Mouse (Mus musculus): ENCODE measurements around the gene Rin3.

Rin3 gene

DNA sequence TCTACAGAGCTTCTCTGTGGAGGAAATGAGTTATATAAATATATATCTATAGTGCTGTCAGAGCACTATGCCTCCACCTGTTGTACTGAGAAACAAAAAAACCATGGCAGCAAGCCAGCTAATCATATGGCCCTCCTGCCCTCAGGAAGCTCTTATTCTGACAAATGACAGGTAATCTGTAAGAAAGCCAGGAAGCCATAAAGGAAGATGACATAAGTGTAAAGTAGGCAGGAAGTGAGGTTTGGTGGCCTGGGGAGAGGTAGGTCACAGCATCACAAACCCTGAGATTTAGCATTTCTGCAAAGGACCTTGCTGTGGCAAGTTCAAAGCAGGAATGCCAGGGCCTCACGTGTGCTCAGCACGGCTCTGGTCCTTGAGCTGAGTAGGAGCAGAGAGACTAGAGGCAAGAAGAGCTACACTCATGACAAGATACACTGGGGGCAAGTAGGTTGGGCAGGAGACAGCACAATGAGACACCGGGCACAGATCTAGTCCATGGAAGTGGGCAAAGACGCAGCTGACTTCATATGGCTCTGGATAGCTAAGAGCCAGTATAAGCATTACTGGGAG is 88.2 kb downstream of the Rin3 start:
- DNase-seq (ENCODE audit: low spot score): no peak

DNA sequence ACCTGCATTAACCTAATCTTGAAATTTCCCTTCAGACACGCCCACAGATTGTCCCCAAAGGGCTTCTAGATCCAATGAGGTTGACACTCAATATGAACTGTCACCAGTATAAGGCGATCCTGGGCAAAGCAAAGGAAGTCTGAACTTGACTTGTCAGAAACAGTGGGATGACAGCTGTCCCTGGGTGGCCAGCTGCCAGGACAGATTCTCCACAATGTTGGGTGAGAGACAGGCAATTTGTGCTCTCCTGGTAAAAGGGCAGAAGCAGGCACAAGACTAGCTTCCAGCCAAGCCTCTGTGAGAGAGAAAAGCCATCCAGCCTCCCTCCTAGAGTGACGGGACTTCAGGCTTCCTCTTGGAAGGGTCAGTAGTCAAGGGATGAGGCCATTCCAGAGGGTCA is 89.5 kb downstream of the Rin3 start:
- DNase-seq (ENCODE audit: low spot score): no peak

DNA sequence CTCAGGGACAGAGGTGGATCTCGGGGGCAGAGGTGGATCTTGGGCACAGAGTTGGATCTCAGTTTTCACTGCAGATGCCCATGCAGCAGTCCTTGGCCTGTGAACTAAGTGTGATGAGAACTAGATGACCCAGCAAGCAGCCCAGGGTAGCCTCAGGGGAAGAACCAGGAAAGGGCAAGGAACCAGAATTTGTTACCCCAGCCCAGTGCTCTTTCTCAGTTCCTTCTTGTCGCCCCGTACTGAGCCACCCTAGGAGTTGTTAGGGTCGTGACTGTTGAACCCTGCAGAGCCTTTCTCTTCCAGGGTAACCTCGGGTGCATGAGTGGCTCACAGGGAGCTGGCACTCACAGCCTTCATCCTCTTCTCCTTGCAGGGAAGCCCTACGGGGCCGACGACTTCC is 99.3 kb downstream of the Rin3 start:
- DNase-seq (ENCODE audit: low spot score): no peak

DNA sequence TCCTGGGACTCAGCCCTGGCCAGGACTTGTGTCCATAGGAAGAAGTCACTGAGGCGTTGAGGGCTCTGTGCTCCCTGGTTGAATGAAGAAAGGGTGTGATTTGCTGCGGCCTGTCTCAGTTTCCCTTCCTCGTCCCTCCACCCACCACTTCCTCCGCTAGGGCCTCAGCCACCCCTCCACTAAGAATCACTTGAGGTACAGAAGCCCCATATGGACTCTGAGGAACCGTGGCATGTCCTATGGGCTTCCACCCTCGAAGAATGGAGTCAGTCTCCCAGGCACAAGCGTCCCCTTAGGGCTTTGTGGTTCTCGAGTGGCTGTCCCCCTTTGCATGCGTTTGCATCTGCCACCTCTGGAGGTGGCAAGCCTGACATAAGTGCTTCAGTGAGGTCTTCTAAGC is 100.4 kb downstream of the Rin3 start:
- DNase-seq (ENCODE audit: low spot score): no peak

DNA sequence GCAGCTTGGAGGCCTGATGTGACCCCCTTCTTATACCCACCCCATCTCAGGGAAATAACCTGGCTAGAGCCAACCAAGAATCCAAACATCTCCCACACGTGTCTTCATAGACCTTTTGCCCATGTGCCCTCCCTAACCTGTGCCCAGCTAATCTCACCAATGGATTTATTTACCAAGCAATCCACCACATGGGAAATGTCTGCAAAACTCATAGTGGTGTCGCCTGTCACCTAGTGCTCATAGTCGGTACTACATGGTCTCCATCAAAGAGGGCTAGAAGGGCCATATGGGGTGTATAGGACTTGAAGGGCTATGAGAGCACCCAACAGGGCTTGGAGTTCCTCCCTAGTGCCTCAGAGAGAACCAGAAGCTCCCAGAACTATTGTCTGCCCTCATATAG is 102.0 kb downstream of the Rin3 start:
- peak; percentile 67 for DNase-seq (ENCODE audit: low spot score)

DNA sequence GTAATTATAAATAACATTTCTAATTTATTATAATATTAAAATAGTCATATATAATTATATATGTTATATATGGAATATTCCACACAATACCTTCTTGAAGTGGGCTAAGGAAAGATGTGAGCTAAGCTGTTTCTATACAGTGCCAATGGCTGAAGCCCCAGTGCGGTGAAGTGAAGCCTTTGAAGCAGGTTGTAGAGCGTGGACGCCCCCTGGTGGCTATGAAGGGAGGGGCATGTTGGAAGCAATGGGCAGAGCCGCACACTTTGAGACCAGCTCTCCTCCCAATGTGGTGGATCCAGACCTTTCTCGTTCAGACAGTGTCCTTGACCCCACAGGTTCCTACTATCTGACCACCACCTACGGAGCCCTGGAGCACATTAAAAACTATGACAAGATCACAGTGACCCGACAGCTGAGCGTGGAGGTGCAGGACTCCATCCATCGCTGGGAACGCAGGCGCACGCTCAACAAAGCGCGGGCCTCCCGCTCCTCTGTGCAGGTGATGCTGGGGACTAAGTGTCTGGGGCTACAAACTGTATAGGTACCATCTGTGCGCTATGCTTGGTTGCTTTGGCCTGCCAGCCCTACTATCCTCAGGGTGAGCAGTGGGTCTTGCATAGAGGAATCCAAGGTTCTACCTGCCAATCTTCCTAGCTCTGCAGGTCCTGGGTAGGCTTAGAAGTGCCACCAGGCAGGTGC is 104.5 kb downstream of the Rin3 start:
- DNase-seq (ENCODE audit: low spot score): peak; percentile 92

DNA sequence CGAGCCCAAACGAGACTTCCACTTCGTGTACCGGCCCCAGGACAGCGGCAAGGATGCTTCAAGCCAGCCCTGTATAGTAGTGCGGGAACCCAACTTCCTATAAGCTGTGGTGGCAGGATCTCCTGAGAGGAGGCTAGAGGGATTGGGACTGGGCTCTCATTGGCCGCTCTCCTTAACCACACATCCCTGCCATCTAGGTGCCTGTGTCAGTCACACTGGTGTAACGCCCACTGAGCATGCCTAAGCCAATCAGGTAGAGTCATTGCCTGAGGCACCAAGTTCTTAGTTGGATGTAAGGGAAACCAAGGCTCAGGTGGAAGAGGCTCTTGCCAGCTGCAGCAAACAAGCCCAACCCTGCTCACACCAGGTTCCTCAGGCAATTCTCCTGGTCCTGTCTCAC is 107.2 kb downstream of the Rin3 start:
- DNase-seq (ENCODE audit: low spot score): no peak

DNA sequence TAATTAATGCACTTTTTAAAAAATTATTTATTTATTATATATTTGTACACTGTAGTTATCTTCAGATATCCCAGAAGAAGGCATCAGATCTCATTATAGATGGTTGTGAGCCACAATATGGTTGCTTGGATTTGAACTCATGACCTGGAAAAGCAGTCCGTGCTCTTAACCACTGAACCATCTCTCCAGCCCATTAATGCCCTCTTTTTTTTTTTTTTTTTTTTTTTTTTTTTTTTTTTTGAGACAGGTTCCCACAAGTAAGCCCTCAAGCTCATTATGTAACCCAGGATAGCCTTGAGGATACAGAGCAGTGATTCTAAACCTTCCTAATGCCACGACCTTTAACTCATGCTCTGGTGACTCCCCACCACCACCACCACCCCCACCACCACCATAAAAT is 108.3 kb downstream of the Rin3 start:
- DNase-seq (ENCODE audit: low spot score): no peak

DNA sequence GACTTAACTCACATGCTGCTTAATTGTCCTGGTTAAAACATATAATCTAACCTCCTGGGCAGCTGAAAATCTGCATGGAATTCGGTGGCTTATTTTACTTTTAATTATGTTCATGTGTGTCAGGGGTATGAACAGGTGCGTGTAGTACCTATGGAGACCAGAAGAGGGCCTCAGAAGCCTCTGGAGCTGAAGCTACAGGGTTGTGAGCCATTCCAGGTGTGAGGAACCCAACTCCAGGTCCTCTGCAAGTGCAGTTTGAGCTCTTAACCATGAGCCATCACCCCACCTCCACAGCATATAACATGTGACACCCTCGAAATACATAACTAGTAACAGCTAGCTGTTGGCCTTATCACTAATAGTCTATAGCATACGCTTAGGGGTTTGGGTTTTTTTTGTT is 109.1 kb downstream of the Rin3 start:
- peak; percentile 55 for DNase-seq (ENCODE audit: low spot score)

DNA sequence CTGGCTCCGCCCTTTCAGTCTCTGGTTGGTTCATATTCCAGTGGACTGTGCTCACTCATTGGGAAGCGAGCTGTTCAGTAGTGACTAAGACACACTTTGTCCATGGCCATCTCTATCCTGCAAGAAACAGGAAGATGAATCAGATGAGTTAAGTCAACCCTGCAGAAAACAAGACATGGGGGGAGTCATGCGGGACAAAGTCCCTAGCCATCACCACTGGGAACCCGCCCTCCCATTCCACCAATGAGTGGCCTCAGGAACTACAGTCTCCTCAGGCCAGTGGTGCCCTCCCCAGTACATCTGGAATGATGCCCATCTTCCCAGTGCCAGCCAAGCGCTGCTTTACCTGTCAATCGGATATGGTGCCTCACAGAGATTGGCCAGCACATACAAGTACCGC is 111.6 kb downstream of the Rin3 start:
- no peak for DNase-seq (ENCODE audit: low spot score)

DNA sequence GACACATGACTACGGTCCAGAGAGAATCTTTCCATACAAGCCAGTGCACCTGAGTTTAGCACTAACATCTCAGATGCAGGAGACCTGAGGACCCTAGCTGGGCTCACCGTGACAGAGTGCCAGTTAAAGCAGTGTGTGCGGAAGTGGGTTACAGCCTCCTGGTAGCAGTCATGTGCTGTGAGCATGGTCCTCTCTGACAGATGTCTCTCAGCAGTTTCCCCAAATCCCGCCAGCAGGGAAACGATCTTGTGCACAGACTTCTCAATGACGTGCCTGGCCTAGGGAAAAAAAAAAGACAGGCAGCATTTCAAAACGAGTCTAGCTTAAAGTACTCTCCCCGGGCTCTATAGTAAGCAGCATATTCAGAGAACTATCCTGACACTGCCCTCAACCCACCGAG is 112.7 kb downstream of the Rin3 start:
- DNase-seq (ENCODE audit: low spot score): no peak

DNA sequence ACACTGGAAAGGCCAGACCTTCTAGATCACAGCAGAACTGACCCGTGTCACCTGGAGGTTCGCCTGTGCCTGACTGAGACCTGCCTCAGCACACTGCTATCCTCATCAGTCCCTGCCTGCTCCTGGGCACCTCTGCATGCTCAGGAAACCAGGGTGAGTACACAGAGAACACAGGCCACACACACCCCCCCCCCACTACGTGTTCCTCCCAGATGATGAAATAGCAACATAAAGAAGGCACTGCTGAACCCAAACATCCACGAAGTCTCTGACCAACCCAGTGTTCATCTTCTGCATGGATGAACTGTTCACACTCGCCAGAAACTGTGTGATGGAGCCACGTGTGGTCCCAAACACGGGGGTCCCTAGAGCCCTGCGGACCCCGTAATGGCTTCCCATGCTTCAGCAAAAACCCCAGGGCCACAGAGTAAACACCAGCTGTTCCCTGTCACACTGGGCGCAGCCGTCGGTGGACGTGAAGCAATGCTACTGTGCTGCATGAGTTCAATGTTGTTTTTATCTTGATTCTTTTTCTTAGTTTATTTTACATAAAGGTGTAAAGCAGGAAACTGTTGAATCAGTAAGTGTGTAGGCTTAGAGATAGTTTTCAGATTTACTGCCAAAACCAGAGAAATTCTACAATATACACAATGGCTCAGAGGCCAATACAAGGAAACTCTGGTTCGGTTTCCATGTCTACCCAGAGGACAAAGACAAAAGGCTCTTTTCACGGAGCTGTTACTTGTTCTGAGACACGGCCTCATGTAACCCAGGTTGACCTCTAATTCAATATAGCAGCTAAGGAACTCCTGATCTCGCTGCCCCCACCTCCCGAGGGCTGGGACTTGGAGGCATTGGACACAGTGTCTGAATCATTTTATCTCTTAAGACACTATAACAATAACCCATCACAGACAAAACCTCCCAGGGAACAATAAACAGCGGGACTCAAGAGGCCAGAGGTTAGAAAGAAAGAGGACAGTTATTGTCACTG is 113.4 kb downstream of the Rin3 start:
- DNase-seq (ENCODE audit: low spot score): peak; percentile 76

DNA sequence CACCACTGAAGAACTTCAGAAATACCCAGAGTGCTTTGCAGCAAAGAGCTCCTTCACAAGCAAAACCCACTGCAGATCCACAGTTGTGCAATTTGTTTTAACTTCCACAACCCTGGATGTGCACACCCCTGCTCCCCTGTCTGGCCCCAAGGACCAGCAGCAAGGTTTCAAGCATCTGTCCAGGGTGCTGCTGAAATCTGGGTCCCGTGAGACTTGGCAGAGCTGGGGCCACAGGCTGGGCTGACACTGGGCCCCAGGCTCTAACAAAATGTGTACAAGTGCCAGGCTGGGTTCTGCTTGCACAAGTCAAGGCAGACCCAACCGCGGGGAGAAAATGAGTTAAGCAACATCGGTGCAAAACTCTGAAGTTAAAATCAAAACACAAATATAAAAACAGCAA is 115.7 kb downstream of the Rin3 start:
- DNase-seq (ENCODE audit: low spot score): no peak

DNA sequence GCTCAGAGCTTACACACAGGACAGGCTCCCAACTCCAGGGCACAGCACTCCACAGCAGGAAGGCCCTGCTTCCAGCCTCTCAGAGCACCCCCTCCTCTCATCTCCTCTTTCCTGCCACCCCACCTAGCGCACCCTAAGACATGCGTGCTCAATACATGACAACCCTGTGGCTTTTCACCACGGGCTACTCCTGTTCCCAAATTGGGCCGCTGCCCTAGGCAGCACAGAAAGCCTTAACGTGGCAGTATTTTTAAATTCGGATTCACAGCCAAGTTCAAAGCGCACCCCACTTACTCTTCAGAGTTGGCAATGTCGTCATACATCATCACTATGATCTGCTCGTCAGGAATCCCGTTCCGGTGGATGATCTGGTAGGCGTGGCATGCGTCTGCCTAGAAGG is 130.3 kb downstream of the Rin3 start:
- DNase-seq (ENCODE audit: low spot score): no peak

DNA sequence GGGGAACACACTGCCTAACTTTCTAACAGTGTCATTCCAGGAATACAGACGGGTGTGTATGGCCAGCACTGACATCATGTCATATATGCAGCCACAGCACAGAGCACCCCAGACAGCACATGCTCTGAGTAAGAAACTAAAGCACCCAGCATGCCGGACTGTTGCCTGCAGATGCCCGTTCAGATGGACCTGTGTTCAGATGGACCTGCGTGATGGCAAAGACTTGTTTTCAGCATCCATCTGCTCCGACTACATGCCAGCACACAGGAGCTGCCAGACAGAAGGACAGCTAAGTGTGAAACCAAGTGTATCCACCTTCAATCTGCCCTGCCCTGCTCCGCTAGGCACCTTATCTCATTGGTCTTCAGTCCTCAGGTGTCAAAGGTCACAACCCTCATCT is 131.8 kb downstream of the Rin3 start:
- DNase-seq (ENCODE audit: low spot score): no peak

DNA sequence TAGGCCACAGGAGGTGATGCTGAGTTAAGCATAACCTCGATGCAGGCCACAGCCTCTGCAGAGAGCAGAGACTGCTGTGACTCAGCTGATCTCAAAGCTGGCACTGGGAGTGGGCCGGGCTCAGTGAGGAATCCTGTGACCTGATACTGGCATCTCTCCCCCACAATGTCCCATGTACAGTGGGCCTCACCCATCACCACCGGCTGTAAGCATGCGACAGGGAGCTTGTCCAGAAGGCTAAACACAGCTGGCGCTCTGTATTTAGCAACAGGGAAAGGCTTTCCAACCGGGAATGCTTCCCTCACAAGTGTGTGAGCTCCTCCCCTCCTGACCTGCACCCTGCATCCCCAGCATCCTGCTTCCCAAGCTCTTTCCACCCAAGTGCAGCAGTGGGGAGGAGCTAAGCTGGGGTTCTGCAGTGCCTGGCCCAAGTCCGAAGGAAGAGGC is 133.6 kb downstream of the Rin3 start:
- DNase-seq (ENCODE audit: low spot score): no peak

DNA sequence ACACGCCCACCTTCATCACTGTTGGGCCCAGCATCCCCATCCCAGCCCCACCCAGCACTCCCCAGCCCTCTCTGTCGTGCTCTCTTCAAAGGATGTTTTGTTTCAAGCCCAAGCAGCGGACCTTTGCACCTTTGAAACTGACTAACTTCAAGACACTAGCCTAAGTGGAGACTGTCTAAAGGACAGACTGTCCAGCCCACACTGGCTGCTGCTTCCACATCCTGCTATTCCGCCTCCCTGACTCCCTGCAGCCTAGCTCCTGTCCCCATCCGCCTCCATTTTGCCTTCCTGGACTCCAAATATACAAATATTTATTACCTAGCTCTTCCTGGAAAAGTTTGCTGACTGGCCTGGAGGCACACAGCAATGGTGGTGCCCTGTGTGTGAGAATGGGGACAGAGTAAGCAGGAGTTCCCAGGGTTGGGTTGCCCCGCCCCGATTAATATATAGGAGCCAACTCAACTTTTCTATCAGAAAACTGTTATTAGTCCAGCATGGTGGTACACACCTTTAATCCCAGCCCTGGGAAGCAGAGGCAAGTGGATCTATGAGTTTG is 134.2 kb downstream of the Rin3 start:
- DNase-seq (ENCODE audit: low spot score): no peak

DNA sequence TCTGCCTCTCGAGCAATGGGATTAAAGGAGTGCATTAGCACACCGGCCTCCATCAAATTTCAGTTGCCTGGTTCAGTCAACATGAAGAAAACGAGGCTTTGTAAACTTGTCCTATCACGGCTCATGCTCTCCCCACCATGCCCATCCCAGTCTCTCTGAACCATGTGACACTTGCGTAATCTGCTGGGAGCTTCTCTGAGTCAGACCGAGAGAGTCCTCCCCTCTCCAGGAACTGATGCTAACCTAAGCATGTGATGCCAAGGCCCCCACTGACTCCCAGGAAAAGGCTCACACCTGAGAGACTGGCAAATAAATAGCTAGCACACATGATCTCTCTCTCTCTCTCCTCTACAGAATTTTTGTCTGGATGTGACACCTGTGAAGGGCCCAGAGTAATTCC is 134.9 kb downstream of the Rin3 start:
- DNase-seq (ENCODE audit: low spot score): no peak

DNA sequence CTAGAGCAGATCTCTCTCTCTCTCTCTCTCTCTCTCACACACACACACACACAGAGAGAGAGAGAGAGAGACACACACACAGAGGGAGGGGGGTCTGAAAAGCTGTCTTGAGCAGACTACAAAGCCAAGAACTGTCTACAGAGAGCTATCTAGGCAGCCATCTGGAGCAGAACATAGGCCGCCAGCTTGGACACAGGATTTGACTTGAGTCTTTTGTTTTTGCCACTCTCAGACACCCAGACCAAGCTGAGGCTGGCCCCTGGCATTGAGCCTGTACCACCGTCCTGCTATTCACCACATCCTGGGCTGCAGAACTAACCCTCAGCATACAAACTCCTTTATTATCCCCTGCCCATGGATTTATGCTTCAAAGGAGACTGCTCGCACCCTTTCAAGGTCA is 136.7 kb downstream of the Rin3 start:
- DNase-seq (ENCODE audit: low spot score): no peak

DNA sequence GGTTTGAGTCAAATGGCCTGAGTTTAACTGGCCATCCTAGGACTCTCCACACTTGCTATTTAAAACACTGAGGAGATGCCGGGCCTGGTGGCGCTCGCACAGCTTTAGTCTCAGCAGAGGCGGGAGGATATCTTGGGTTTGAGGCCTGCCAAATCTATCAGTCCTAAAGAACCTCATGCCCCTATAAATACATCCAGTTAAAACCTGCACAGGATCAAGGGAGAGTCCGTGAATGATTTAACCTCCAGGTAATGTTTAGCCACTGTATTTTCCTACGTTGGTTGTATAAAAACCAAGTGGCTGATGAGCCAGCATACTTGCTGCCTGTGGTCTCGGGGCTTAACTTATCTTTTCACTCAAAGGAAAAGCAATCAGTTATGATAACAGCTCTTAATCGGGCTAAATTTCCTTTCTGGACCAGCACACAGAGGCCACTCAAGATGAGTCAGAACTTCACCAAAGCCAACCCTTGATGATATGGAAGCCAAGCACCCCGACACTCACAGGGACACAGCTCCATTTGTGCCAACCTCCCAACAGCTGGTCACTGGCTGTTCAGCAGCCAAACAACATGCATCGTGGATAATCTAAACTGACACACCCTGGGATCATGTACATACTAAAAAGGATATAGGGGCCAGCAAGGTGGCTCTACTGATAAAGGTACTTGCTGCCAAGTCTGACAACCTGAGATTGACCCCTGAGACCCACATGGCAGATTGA is 137.5 kb downstream of the Rin3 start:
- DNase-seq (ENCODE audit: low spot score): no peak

DNA sequence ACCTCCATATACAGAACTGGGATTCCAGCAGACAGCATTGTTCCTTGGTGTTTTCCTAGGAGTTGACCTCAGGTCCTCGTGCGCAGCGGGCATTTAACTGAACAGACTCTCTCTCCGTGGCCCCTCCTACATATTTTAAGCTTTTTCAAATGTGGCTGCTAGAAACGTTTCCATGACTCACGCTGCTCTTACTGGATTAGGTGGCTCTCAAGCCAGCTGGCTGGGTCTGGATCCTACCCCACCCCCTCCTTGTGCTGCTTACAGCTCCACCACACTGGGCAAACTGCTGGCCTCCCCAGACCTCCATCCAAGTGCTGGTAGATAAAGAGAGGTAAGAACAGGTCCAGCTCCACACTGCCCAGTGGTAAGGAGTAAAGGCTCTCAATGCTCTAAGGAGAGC is 139.2 kb downstream of the Rin3 start:
- DNase-seq (ENCODE audit: low spot score): no peak

All from embryo, embryonic 10.5 days (tissue).